Mouse (Mus musculus): Measurements from ENCODE around the gene Fezf2.

Fezf2 gene

DNA sequence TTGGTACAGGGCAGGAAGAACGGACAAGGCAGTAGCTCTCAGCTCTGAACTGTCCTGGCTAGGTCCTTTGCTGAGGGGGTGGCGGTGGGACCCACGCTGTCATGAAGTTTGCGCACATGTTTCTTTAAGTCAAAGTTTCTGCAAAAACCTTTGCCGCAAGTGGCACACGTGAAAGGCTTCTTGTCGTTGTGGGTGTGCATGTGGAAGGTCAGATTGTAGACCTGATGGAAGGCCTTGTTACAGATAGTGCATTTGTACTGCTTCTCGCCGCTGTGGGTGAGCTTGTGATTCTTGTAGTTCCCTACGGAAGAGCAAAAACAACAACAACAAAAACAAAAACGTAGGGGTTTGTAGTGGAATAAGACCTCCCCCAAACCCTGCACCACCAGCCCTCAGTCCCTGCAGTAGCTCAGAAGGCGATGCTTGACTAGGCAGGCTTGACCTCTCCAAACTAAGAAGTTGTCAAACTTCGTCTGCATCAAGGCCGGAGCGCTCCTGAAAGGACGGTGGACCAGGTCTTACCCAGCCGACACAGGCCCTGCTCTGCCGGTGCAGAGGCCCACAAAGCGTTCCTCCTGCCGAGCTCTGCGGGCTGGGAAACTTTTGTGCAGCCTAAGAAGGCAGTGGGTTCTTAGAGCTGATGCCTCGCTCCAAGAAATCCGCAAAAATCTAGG lies 5.4 kb downstream of the Fezf2 start:
- no peak for DNase-seq (ENCODE audit: low read depth, low spot score)

DNA sequence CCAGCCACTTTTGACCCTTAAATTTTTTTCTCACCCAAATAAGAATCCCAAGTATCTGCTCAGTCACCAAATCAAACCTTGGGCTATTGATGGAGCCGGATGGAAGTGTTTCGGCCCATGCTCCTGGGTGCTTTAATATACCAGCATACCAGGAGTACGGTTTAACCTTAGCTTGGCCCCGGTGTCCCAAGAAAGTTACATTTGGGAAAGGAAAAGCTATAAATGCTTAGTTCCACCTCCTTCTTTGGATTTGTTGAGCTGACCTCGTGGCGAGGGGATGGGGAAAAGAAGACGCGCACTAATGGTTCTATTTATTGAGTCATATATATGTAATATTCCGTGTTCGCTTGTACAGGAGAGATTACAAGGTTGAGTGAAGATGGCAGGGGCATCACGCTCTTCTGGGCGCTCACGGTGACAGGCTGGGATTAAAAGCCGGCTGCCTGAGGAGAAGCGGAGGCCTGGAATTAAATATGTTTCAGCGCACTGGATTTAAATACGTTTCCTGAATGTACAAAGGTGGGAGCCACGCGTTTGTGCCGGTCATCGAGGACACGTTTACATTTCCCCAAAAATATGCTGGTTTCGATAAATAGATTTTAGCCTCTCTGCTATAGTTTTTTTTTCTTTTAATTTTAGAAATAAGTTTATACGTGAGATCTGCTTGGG lies 6.1 kb downstream of the Fezf2 start:
- no peak for DNase-seq (ENCODE audit: low read depth, low spot score)

DNA sequence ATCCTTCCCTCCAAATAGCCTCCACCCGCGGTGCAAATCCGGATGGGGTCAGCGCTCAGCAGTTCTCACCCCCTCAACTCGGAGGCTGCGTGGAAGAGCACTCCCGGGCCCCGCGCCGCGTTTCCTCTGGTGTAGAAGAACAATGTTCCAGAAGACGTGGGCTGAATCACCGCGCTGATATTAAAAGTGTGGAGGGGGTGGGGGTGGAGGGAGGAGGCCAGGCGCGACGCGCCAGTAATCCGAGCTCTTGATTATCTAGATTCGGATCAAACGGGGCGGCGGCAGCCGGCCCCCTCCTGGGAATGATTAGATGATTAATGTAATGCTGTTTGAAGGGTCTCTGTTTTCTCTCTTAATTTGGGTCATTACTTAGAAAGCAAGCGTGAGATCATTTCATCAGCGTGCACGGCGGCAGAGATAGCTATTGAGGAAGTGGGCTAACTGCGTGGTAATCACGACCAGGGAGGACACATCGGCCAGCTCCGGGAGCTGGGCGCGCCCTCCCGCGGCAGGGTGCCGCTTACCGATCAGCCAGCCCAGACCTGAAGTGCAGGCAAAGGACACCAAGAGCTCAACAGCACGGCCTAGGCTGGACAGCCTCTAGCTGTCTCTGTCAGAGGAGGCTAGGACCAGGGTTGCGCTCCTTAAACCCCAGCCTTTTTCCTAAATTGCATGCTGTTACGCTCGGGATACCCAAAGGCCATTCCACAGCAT lies 6.8 kb downstream of the Fezf2 start:
- no peak for DNase-seq (ENCODE audit: low read depth, low spot score)

DNA sequence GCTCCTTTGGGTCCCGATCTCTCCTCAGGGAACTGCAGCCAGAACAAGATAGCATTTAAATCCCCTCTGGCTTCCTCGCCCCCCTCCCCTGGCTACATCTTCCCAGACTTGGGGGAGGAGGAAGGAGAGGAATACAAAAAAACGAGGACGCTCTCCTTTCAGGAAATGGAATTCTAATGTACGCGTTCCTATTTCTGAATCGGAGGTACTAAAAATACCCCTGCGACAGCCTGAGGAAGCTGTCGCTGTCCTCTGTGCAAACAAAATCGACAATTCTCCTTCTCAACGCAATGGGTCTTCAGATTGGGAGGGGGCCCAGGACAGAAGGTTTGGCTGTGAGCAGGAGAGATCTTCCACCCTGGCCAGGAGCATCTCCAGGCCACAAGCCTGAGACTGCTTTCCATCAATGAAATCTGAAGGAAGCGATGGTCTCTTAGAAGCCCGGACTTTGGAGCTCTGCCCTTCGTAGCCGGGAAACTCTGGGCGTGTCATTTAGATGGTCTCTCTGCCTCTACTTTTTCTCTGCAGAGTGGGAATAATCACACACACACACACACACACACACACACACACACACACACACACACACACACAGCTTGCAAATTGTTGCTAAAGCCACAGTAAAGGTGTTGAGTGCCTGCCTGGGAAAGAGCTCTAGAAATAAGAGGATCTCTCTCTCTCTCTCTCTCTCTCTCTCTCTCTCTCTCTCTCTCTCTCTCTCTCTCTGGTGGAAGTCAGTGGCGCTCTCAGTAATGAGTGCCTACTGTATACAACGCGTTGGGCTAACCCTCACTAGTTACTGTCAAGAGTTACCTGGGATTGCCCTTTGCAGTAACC lies 7.5 kb downstream of the Fezf2 start:
- no peak for DNase-seq (ENCODE audit: low read depth, low spot score)

DNA sequence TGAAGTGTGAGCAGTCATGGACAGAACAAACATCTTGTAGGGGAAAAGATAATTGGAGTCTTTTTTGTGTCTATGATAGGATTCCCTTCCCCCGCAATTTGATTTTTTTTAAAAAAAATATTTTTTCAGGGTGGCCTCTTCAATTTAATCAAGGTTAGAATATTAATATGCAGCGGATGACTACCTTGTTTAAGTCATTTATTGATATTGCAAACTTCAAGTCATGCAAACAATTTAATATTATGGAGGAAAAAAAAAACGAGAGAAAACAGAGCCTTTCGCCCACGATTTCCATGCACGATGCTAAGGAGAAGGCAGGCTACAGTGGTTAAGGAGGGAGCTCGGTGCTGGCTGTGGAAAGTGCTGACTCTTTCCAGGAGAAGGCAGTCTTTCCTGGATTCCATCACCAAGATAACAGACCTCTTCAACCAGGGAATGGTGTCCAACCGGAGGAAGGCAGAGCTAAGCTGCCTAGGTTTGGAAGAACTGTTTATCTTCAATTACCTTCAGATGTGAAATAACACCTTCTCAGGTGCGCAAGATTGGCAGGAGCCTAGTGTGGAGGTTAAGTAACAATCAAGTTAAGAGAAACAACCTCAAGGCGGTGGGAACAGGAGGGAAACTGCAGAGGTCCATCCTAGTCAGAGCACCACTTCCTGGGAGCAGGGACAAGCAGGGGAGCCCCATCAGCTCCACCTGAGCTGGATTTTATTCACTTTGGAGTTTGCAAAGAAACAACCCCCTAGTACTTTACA lies 9.0 kb downstream of the Fezf2 start:
- no peak for DNase-seq (ENCODE audit: low read depth, low spot score)

DNA sequence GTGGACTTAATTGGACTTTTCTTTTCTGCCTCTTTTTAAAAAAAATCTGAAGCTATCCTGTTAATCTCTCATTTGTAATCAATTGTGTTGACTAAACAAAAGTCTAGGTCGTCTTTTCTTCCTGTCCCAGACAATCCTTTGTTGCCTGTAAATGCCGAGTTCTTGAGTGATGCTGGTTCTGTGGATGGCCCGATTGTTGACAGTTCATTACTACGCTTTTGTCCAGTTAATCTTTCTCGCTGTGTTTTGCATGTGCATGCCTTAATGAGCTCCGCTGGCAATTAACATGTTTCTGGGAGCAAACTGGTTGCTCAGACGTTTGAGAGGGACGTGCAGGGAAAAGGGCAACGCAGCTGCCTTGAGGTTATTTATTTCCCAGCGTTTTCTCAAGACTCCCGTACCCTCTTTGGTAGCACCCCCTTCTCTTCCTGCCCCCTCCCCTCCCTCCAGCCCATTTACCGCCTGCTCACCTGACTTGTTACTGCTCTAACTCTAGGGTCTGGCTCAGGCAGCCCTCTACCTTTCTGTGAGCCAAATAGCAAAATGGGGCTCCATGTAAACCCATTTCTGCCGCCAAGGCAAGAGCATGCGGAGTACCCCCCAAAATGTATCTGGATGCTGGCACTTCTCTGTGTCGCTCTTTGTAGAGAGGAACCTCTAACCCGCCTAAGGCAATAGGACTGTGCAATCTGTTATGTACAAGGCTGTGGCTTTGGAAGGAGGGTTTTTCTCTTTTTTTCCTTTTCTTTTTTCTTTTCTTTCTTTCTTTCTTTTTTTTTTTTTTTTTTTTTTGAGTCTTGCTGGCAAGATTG lies 9.8 kb downstream of the Fezf2 start:
- no peak for DNase-seq (ENCODE audit: low read depth, low spot score)

DNA sequence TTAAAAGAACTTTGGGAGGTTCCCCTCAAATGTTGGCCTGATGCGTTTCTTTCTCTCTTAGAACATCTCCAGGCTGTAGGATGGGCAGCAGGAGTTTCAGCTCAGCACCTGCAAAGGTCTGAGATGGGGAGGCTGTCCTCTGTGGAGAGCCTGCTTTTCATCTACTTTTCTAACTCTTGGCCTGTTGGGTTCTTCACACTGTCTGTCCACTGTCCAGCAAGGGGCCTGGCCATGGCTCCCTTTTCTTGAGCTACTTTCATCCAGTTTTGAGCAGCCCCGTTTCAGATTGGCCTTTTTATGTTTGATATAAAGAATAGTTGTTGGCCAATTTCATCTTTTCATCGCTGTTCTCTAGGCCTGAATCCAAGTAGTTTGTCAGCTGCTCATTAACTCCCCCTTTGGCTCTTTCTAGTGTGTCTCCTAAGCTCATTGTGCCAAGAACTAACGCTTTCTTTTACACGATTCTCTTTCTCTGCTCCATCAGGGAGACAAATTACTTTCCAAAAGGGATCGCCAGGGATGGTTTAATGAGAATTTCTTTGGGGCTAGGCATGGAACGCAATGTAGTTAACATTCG lies 10.5 kb downstream of the Fezf2 start:
- DNase-seq (ENCODE audit: low read depth, low spot score) = no peak

DNA sequence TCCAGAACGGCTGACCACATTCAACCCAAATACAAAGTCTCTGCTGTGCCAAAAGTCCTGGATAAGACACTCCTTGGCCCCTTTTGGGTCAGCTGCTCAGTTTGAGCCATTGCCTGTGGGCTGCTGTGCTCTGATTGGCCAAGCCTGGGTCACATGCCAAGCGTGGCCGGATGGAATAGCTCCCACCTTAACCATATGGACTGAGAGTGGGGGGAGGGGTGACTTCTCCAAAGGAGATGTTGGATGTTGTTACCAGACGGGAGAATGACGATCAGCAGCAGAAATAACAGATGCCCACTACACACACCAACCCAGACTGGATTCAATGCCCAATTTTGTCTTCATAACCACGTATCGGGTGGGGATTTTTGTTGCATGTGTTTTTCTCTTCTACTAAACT lies 13.1 kb downstream of the Fezf2 start:
- DNase-seq (ENCODE audit: low read depth, low spot score) = no peak

DNA sequence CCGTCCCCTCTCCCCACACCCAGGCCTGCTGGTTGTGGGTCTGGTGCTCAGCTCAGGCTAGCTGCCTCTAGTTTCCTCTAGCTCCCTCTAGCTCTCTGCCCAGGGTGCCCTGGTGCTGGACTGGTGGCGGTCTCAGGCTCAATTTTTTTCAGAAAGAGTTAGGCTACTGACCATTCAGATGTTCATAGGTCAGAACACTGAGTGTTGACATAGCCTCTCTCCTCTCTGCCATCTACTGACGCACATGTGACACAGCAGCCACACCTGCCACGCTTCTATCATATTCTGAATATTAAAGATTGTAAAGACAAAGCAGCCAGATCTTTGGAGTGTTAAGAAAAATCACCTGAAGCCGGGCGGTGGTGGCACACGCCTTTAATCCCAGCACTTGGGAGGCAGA lies 14.4 kb downstream of the Fezf2 start:
- DNase-seq (ENCODE audit: low read depth, low spot score) = no peak

DNA sequence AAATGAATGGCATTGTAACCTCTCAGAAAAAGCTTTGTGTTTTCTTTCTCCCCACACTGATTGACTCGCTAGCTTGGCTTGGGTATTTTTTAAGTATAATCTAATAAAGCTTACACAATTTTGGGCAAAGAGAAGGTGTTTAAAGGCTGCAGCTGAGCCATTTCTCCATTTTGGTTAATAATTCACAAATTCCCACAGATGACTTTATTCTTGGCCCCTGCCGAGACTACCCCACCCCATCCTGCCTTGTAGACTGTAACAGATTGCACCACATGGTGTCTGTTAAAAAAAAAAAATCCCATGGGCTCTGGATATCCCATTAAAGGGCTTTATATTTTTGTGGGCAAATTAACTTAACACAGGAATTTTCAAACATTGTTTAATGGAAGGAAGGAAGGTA lies 44.9 kb downstream of the Fezf2 start:
- no peak for DNase-seq (ENCODE audit: low read depth, low spot score)

DNA sequence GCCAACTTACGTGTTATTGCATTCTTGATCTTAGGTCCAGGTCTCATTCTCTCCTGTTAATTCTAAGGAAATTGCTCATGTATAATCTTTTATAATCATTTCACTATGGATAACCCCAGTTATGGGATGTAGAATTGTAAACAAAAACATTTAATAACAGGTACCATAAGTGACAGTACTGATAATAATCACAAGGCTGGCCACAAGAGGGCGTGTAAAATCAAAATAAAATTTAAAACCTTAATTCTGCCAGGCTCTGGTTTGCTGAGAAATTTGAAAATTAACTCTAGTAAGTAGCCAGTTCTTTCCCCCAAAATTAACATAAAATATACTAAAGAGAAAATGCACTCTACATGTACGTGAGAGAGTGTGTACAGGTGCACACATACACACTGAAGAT lies 47.3 kb downstream of the Fezf2 start:
- DNase-seq (ENCODE audit: low read depth, low spot score) = no peak

DNA sequence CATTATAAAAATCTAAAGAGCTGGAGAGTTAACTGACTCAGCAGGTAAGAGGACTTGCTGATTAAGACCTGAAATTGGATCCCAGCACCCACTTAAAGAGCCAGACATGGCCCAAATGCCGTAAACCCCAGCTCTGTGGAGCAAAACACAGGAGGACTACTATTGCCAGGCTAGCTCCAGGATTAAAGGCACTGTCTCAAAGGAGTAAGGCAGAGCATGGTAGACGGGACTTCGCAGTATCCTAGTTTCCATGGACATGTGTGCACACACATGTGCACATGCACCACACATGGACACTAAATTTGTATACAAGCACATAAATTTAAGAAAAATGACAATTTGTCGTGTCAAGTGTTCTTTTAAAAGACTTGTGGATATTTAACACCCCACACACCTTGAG lies 47.7 kb downstream of the Fezf2 start:
- DNase-seq (ENCODE audit: low read depth, low spot score) = no peak

DNA sequence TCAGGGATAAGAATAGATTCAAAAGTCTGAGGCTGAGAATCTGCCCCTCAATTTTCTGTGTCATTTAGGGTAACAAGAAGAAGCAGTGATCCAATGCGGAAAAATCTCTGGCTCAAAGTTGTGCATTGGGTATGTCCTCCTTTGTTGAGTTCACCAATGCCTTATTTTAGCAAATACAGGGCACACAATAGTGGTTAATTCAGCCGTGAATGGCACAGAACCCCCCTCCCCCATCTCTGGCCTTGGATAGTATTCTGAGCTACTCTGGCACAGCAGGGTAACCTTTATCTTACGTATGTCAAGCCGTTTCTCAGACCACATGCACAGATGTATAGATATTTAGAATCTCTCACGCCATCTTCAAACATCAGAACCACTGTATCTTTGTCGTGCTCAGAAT lies 48.3 kb downstream of the Fezf2 start:
- DNase-seq (ENCODE audit: low read depth, low spot score) = no peak

DNA sequence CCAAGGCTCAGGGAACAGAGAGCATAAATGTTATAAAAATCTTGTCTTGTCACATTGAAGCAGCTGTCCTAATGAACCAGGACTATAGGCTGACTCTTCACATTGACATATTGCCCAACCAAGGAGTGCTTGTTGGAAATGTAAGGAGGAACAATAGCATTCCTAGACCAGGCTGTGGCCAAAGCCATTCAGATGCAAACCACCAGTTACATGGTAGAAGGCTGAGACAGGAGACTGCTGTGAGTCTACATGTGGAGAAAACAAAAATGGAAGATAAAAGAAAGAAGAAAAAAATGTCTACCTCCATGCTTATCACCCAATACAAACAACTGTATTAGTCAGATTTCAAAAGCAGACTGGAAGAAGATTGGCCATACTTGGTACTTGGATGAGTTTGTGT lies 48.8 kb downstream of the Fezf2 start:
- no peak for DNase-seq (ENCODE audit: low read depth, low spot score)

DNA sequence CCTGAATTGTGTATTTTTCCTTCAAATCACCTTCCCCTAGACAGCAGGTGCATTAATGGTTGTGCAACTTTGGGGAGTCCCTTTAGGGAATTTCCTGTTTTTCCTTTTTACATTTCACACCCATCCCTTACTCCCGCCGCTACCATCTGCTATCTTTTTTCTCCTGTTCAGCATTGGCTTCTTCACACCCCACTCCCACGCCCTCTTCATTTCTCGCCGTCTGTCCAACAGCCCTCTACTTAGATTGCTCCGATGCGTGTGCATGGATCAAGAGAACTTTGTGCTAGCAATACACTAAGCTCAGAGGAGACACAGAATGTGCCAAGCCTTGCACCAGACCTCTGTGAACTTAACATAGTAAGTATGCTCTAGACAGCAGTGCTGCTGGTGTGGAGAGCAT lies 51.6 kb downstream of the Fezf2 start:
- no peak for DNase-seq (ENCODE audit: low read depth, low spot score)

Measured in c-Kit-negative CD71-positive TER-119-positive erythroid progenitor cells, embryonic 14.5 days (primary cell).